Mouse (Mus musculus) erythroblast, embryonic 14.5 days (primary cell): ENCODE results near the gene Agfg2.

Experiments used
- GATA1 ChIP-seq: IDR thresholded peaks from 2 replicates; pipeline ENCODE4 v1.6.1; 2012; ENCODE audit warnings: low read length, inconsistent platforms, mixed read lengths
- TAL1 ChIP-seq: IDR thresholded peaks from 3 replicates; pipeline ENCODE4 v1.6.1; 2012; ENCODE audit warnings: low read length, inconsistent platforms, mixed read lengths

GRCm38 (mm10) chr5:137623937-137624530, 60.5 kb downstream of the Agfg2 start:
- TF ChIP-seq TAL1, result no peak
- no peak for TF ChIP-seq GATA1
